Mouse (Mus musculus): ENCODE results near the gene App. TPM values are rescaled to one million over a fixed set of nuclear protein-coding genes. Genes with fewer than 3 reads are reported as not detected.
A peak's percentile ranks its signal among the peaks of the same experiment; 100 is the strongest.

Gene App
- polyA plus RNA-seq, 1 experiment from 2014 or later, result 323 TPM

DNA sequence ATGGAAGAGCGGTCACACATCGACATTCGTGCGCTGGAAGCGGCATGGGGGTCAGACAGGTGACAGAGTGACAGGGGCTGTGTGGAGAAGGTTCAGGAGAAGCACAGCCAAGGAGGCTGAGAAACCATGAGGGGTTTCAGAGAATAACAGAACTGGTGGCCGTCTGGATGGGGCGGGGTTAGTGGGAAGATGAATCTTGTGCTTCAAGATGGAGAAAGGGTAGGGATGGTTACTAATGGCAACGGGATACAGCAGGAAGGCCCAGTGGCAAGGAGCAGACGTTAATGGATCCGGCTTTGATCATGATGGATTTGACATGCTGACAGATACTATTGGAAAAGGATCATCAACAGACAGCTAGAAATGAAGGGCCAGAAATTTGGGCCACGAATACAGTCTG is 107.3 kb downstream of the App start:
- Histone ChIP-seq H3K4me3 (no peak overlapping the region), H3K9ac (no peak overlapping the region), H3K9me3 (no peaks in the 10 kb centered on the region), H3K4me2 (replicated peaks) (no peak overlapping the region), H3K27me3 (replicated peaks) (no peaks in the 10 kb centered on the region), H3K36me3 (peaks cover 6% of the 10 kb centered on the region; the same call in 1 of the 2 replicates), H3K4me1 (peaks cover 11% of the 10 kb centered on the region; the same call in 1 of the 2 replicates), H3K27ac (no peak overlapping the region)
- ATAC-seq (ENCODE audit: low FRiP score, low read depth), result 0 out of 2 replicates have a peak, but pooled peaks have one; percentile 8
- 78% methylated on average over 11 of the region's 11 CpGs for WGBS

DNA sequence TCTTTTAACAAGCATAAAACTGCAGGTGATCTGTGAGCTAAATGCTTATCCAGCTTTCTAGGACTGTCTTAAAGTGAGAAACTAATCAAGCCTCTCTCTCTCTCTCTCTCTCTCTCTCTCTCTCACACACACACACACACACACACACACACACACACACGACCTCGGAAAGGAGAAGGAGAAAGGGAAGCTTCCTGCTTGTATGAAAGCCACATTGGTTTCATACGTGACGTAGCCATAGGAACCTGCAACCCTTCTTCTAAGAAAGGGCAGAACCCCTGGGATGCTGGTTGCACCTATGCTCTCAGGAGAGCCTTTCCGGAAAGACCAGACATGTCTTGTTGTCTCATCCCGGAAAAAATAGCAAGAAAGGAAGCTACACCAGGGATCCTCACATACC is 108.8 kb downstream of the App start:
- 82% methylated on average over 5 of the region's 6 CpGs for WGBS
- no peak for ATAC-seq (ENCODE audit: low FRiP score, low read depth)
- no peak overlapping the region for H3K4me3 ChIP-seq

DNA sequence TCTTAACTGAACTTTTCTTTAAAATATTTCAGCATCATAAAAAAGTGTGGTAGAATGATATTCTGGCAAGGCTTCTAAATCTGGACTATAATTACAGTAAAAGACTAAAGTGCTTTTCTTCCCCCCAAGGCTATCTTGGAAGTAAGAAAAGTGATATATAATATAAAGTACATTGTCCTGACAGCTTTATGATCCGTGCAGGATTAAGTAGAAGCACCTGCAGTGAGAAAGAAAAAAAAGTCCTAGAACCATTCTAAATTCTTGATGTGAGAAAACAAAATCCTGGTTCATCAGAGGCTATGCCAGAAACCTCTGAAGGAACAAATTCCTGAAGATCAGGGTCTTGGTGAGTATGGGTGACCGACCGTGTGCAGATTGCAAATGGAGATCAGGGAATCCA is 110.8 kb downstream of the App start:
- no peak overlapping the region for H3K9ac ChIP-seq
- H3K4me2 ChIP-seq (replicated peaks), result no peak overlapping the region
- H3K9me3 ChIP-seq, result no peaks in the 10 kb centered on the region
- no peak overlapping the region for H3K4me3 ChIP-seq
- 91% methylated on average over 3 of the region's 3 CpGs for WGBS
- ATAC-seq (ENCODE audit: low FRiP score, low read depth), result no peak
- H3K27me3 ChIP-seq (replicated peaks), result no peaks in the 10 kb centered on the region
- no peak overlapping the region for H3K27ac ChIP-seq
- H3K36me3 ChIP-seq, result peaks cover 7% of the 10 kb centered on the region; the same call in 1 of the 2 replicates
- H3K4me1 ChIP-seq, result peaks cover 11% of the 10 kb centered on the region; the same call in 1 of the 2 replicates

More for the DNA sequence above, 108.8 kb downstream of the App start:
- H3K27me3 ChIP-seq (replicated peaks), result no peaks in the 10 kb centered on the region
- no peaks in the 10 kb centered on the region for H3K9me3 ChIP-seq
- no peak overlapping the region for H3K27ac ChIP-seq
- H3K9ac ChIP-seq, result no peak overlapping the region
- peaks cover 11% of the 10 kb centered on the region; the same call in 1 of the 2 replicates for H3K4me1 ChIP-seq
- H3K36me3 ChIP-seq, result peaks cover 7% of the 10 kb centered on the region; the same call in 1 of the 2 replicates
- no peak overlapping the region for H3K4me2 ChIP-seq (replicated peaks)

DNA sequence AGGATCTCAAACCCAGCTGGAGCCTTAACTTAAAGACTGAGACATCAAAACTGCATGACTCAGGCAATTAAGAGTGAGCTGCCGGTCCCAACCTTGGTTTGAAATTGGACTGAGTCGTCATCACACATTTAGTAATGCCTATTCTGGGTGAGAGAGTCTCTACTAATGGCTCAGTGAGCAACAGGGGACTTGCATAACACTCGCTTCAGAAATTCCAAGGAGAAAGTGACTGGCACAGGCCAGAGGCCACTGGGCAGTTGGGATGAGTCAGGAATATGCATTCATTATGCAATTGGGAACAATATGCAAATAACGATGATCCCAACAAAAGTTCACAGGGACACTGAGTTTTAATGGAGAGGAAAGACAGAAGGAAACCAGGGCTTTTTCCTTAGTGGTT is 111.8 kb downstream of the App start:
- Histone ChIP-seq H3K4me2 (replicated peaks) (no peak overlapping the region), H3K4me3 (no peak overlapping the region), H3K9me3 (no peaks in the 10 kb centered on the region), H3K27me3 (replicated peaks) (no peaks in the 10 kb centered on the region), H3K9ac (no peak overlapping the region), H3K4me1 (peaks cover 10% of the 10 kb centered on the region; the same call in 1 of the 2 replicates), H3K36me3 (peaks cover 13% of the 10 kb centered on the region), H3K27ac (no peak overlapping the region)
- WGBS, result 96% methylated on average over 4 of the region's 4 CpGs
- no peak for ATAC-seq (ENCODE audit: low FRiP score, low read depth)

DNA sequence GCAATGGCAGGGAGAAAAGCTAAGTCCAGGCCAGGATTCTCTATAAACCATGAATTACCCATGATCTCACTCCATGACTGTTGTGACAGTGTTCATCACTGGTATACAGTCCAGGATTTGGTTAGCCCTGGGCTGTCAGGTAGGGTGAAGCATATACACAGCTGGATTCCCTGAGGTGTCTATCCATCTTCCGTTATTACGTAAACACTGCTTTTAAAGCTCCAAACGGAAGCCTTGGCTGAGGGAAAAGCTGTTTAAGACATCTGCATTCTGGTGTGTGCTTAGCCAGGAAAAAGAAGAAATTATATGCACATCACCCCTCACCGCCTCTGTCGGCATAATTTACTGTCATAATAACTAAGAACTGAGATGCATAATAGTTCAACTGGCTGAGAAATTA is 115.4 kb downstream of the App start:
- ATAC-seq (ENCODE audit: low FRiP score, low read depth), result peak; percentile 64; the same call in 1 of the 2 replicates
- peaks cover 23% of the 10 kb centered on the region for H3K36me3 ChIP-seq
- 64% methylated on average over 5 of the region's 5 CpGs for WGBS
- no peaks in the 10 kb centered on the region for H3K27me3 ChIP-seq (replicated peaks)
- no peak overlapping the region for H3K4me2 ChIP-seq (replicated peaks)
- peaks cover 6% of the 10 kb centered on the region; the same call in 1 of the 2 replicates for H3K4me1 ChIP-seq
- H3K4me3 ChIP-seq, result no peak overlapping the region
- no peak overlapping the region for H3K27ac ChIP-seq
- no peaks in the 10 kb centered on the region for H3K9me3 ChIP-seq
- H3K9ac ChIP-seq, result no peak overlapping the region

DNA sequence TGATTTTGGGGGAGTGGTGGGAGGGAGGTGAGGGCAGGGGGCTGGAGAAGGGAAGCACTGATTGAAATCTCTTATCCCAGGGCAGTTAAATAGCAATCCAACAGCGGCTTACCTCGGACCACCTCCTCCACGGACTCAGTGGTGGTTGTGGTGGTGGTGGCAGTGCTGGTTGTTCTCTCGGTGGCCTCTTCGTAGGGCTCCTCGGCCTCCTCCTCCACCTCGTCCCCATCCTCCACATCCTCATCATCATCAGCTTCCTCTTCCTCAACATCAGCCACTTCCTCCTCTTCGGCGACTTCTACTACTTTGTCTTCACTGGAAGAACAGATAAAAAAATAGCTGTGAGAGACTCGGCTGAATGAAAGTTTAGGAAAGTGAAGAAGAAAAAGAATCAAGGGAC is 117.4 kb downstream of the App start:
- no peak overlapping the region for H3K4me2 ChIP-seq (replicated peaks)
- ATAC-seq (ENCODE audit: low FRiP score, low read depth), result no peak
- no peak overlapping the region for H3K27ac ChIP-seq
- peaks cover 16% of the 10 kb centered on the region for H3K36me3 ChIP-seq
- H3K27me3 ChIP-seq (replicated peaks), result no peaks in the 10 kb centered on the region
- H3K4me3 ChIP-seq, result no peak overlapping the region
- H3K4me1 ChIP-seq, result peaks cover 6% of the 10 kb centered on the region; the same call in 1 of the 2 replicates
- 95% methylated on average over 10 of the region's 10 CpGs for WGBS
- H3K9ac ChIP-seq, result no peak overlapping the region
- no peaks in the 10 kb centered on the region for H3K9me3 ChIP-seq

DNA sequence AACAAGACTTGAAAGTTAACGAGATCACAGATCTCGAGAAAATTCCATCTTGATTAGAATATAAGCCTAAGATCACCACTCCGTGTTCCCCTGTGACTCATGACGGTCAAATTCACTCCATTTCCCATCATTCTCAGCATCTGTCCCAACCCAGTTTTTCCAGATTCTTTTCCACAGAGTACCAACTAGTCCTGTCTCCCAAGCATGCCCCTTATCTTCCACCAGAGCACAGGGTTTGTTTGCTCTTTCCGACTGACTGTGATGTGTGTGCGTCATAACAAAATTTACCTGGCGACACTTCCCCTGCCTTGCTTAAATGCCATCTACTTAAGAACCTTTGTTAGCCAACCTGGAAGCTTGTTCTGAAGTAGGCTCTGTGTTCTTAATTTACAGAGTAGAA is 119.6 kb downstream of the App start:
- Histone ChIP-seq H3K27ac (no peak overlapping the region), H3K36me3 (peaks cover 16% of the 10 kb centered on the region), H3K4me1 (peaks cover 5% of the 10 kb centered on the region; the same call in 1 of the 2 replicates), H3K9me3 (no peaks in the 10 kb centered on the region), H3K4me2 (replicated peaks) (no peak overlapping the region), H3K9ac (no peak overlapping the region), H3K27me3 (replicated peaks) (no peaks in the 10 kb centered on the region), H3K4me3 (no peak overlapping the region)
- 97% methylated on average over 7 of the region's 7 CpGs for WGBS
- no peak for ATAC-seq (ENCODE audit: low FRiP score, low read depth)

DNA sequence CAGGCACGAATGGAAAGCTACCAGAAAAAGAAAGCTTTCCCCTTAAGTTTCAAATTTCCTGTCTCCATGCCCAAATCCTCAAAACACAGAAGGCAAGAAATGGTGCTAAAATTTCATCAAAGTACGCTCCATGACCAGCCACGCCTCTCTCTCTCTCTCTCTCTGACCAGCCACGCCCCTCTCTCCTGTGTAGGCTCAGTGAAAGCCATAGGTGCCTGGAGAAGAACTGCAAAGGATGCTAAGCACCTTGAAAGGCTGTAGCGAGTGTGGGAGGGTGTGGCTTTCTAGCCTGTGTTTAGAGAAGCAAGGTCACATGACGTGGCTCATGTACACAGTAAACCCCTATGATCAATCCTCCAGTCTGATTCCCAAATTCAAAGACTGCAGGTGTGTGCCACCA is 126.3 kb downstream of the App start:
- no peak overlapping the region for H3K4me3 ChIP-seq
- peaks cover 11% of the 10 kb centered on the region for H3K36me3 ChIP-seq
- no peaks in the 10 kb centered on the region for H3K9me3 ChIP-seq
- H3K27me3 ChIP-seq (replicated peaks), result no peaks in the 10 kb centered on the region
- no peak overlapping the region for H3K9ac ChIP-seq
- 69% methylated on average over 6 of the region's 6 CpGs for WGBS
- H3K4me1 ChIP-seq, result no peaks in the 10 kb centered on the region
- H3K27ac ChIP-seq, result no peak overlapping the region
- no peak for ATAC-seq (ENCODE audit: low FRiP score, low read depth)
- no peak overlapping the region for H3K4me2 ChIP-seq (replicated peaks)

DNA sequence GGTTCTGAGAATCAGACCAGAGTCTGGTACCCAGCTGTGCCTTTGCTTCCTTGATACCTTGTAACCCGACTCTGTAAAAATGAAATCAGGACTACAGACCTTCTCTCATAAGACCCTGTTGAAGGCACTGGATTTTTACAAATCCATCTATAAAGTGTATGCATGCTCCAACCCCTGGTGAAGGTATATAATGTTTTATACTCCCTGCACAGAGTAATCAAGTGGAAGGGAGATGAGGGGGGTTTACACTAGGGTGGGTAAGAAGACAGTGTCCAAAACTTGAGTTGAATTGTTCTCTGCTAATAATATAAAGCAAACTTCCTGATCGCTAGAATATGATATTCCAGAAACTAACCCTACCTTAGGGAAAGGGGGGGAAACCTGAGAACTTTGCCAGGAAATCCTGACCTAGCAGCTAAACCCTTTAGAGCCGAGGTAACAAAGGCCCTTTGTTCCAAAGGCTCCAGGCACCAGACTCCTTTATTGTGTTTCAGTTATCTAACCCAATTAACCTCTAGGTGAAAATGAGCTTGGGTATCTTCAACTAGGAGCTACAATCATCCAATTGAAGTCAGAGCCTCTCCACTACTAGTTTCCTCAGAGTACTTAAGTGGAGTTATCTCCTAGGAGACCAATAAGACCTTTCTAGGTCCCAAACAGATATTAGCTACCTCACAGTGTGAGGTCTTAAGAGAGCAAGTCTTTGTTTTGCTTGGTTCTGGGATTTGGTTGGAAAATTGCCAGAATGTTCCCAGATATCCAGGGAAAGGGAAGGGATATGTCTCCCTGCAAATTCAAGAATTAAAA is 132.2 kb downstream of the App start:
- ATAC-seq (ENCODE audit: low FRiP score, low read depth), result no peak
- H3K4me2 ChIP-seq (replicated peaks), result no peak overlapping the region
- no peak overlapping the region for H3K27ac ChIP-seq
- peaks cover 12% of the 10 kb centered on the region; the same call in 1 of the 2 replicates for H3K4me1 ChIP-seq
- 48% methylated on average over 3 of the region's 3 CpGs for WGBS
- peaks cover 16% of the 10 kb centered on the region for H3K36me3 ChIP-seq
- no peaks in the 10 kb centered on the region for H3K27me3 ChIP-seq (replicated peaks)
- H3K9ac ChIP-seq, result no peak overlapping the region
- H3K9me3 ChIP-seq, result no peaks in the 10 kb centered on the region
- no peak overlapping the region for H3K4me3 ChIP-seq

DNA sequence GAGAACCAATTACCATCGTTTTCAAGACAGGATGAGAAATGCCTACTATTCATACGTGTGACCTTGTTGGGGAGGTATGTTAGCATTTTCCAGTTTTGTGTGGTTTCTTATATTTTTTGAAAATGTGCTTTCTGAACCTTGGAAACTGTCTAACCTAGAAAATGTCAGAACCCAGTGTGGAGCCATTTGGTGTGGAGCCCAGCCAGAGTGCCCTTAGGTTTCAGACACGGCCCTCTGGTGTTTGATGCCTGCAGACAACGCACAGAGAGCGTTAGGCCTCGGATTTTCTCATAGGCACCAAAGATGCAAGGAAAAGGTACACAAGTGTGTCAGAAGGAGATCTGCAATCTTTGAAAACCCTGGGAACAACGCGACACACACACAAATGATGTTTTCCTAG is 134.8 kb downstream of the App start:
- Histone ChIP-seq H3K4me2 (replicated peaks) (no peak overlapping the region), H3K9me3 (no peaks in the 10 kb centered on the region), H3K27ac (no peak overlapping the region), H3K4me3 (no peak overlapping the region), H3K9ac (no peak overlapping the region), H3K27me3 (replicated peaks) (no peaks in the 10 kb centered on the region), H3K4me1 (peaks cover 12% of the 10 kb centered on the region; the same call in 1 of the 2 replicates), H3K36me3 (peaks cover 16% of the 10 kb centered on the region)
- ATAC-seq (ENCODE audit: low FRiP score, low read depth), result no peak
- WGBS, result 82% methylated on average over 8 of the region's 8 CpGs

DNA sequence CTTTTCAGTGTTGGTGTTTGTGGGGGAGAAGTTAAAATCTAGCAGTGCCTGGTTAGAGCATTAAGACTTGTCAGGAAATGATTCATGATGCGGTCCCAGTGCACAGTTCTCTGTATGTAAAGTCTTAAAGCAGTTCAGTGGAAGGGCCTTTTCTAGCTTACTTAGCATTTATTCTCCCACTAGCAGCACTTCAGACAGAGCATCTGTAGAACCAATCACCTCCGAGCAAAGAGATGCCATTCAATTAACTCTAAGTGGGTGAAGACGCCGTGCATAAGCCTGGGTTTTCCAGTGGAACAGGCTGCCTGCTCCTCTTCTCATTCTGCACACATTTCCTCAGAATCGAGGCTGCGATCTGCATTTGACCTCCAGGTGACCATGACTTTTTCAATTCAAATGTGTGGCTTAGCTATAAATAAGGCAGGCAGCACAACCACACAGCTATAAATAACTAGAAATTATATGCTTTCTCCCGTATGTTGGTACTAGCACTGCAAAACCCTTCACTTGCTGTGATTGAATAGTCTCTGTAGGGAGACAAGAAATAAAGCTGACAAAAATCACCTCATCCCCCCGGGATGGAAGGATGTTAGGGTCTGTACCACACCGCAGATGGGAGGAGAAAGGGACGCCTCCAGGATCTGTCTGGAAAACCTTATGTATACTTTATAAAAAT is 135.5 kb downstream of the App start:
- H3K36me3 ChIP-seq, result peaks cover 11% of the 10 kb centered on the region; the same call in 1 of the 2 replicates
- H3K9ac ChIP-seq, result no peak overlapping the region
- WGBS, result 44% methylated on average over 10 of the region's 10 CpGs
- peak overlapping the region; percentile 17; the same call in 1 of the 2 replicates for H3K27ac ChIP-seq
- peaks cover 12% of the 10 kb centered on the region; the same call in 1 of the 2 replicates for H3K4me1 ChIP-seq
- no peaks in the 10 kb centered on the region for H3K9me3 ChIP-seq
- no peak overlapping the region for H3K4me3 ChIP-seq
- ATAC-seq (ENCODE audit: low FRiP score, low read depth), result peak; percentile 84
- H3K4me2 ChIP-seq (replicated peaks), result no peak overlapping the region
- no peaks in the 10 kb centered on the region for H3K27me3 ChIP-seq (replicated peaks)

DNA sequence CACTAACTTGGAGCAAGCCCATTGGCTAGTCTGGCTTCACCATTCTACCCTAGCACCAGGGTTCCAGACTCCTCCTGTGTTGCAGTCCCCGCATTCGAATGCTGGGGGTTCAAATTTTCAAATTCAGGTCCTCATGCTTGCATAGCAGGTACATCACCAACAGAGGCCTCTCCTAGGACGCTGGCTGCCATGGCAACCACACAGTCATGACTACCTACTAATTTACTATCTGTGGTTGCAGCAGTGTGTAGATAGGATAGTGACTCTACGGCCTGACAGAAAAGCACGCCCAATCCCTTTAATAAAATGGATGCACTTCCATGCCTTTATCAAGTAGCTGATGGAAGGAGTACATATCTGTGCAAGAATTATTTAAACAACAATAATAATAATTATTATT is 137.8 kb downstream of the App start:
- no peaks in the 10 kb centered on the region for H3K27me3 ChIP-seq (replicated peaks)
- no peak overlapping the region for H3K4me3 ChIP-seq
- 81% methylated on average over 5 of the region's 5 CpGs for WGBS
- peaks cover 16% of the 10 kb centered on the region for H3K36me3 ChIP-seq
- H3K4me1 ChIP-seq, result peaks cover 12% of the 10 kb centered on the region; the same call in 1 of the 2 replicates
- no peak overlapping the region for H3K4me2 ChIP-seq (replicated peaks)
- H3K9ac ChIP-seq, result no peak overlapping the region
- no peak overlapping the region for H3K27ac ChIP-seq
- ATAC-seq (ENCODE audit: low FRiP score, low read depth), result peak; percentile 18; the same call in 1 of the 2 replicates
- no peaks in the 10 kb centered on the region for H3K9me3 ChIP-seq
